Mouse (Mus musculus): ENCODE results near the gene Gstm7.

DNA sequence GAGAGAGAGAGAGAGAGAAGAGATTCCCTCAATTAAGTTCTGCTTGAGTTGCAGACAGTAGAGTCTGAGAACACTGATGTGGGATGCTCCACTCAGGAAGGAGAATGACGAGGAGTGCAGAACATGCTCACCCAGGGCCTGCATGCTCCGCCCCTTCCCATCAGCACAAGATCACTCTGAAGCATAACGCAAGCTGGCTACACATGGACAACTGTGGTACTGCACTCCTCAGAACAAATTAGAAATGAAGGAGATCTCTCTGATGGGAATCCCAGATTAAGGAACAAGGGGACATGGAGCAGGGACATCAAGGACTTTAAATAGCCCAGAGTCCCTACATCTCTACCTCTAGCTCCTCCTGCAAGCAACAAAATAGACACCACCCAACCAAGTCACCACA is 49.6 kb upstream of the Gstm7 start:
- no peak for TF ChIP-seq EP300 (IDR thresholded peaks at IDR 0.05; ENCODE audit: low read depth)
- no peak for TF ChIP-seq CTCF (IDR thresholded peaks at IDR 0.05; ENCODE audit: low read depth)

Measured in liver, postnatal 0 days (tissue).